Mouse (Mus musculus) stomach, postnatal 0 days (tissue): ENCODE measurements around the gene Aire.

Experiments
- CTCF ChIP-seq: IDR thresholded peaks from 2 replicates; pipeline ENCODE4 v1.5.1; 2016; ENCODE audit warnings: antibody characterized with exemption, low read depth, mild to moderate bottlenecking, moderate library complexity
- EP300 ChIP-seq: optimal IDR thresholded peaks from 2 replicates; pipeline ENCODE3; 2016; ENCODE audit warnings: antibody characterized with exemption

DNA sequence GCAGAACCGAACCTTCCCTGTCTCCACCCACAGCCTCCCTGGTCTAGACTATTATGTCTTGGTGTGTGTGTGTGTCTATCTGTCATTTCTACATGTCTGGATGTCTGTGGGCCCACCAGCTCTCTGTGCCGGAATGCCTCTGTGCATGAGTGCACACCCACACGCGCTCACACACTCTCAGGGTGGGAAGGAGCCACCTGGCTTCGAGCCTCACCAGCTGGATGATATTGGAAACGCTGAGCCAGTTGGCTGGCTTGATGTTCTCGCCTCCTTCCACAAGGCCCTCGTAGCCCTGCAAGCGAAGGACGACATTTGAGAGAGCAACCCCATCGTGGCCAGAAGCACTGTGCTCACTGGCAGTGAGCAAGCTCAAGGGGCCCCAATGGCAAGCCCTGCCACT, 41.6 kb downstream of the Aire start:
- TF ChIP-seq CTCF (no peak), EP300 (no peak)
